Mouse (Mus musculus) cerebellum, postnatal 14 days (tissue): ENCODE measurements around the gene Plekhj1.

ENCODE experiments used
- DNase-seq, 2 experiments: peaks; one replicate each; pipeline ENCODE4 v3.0.0; 2021; ENCODE audit warnings: mixed read lengths in 2 of 2

The Plekhj1 gene

GRCm38 (mm10) chr10:80776358-80776869, 22.0 kb downstream of the Plekhj1 start:
- DNase-seq: peak in 1 of 2 experiments; percentile 27

GRCm38 (mm10) chr10:80775731-80776130, 22.7 kb downstream of the Plekhj1 start:
- DNase-seq: peak; percentile 76 to 83

GRCm38 (mm10) chr10:80774981-80775380, 23.4 kb downstream of the Plekhj1 start:
- DNase-seq: peak in 1 of 2 experiments; percentile 61

- DNase-seq: peak; percentile 97 to 98
Observed at GRCm38 (mm10) chr10:80774549-80774948, 23.9 kb downstream of the Plekhj1 start.

GRCm38 (mm10) chr10:80773816-80774215, 24.6 kb downstream of the Plekhj1 start:
- peak in 1 of 2 experiments; percentile 45 for DNase-seq

- no peak for DNase-seq
Observed at GRCm38 (mm10) chr10:80768365-80768764, 30.1 kb downstream of the Plekhj1 start.

- DNase-seq: no peak
Observed at GRCm38 (mm10) chr10:80766161-80766815, 32.1 kb downstream of the Plekhj1 start.

- DNase-seq: no peak
Observed at GRCm38 (mm10) chr10:80765746-80766145, 32.7 kb downstream of the Plekhj1 start.

- no peak for DNase-seq
Observed at GRCm38 (mm10) chr10:80763502-80763901, 34.9 kb downstream of the Plekhj1 start.

- no peak for DNase-seq
Observed at GRCm38 (mm10) chr10:80761821-80762220, 36.6 kb downstream of the Plekhj1 start.

- peak; percentile 61 to 74 for DNase-seq
Observed at GRCm38 (mm10) chr10:80760596-80761524, 37.6 kb downstream of the Plekhj1 start.

GRCm38 (mm10) chr10:80758651-80759050, 39.8 kb downstream of the Plekhj1 start:
- DNase-seq: no peak

GRCm38 (mm10) chr10:80757717-80758116, 40.7 kb downstream of the Plekhj1 start:
- peak; percentile 54 to 69 for DNase-seq

- DNase-seq: peak; percentile 54 to 61
Observed at GRCm38 (mm10) chr10:80756967-80757366, 41.5 kb downstream of the Plekhj1 start.

GRCm38 (mm10) chr10:80756509-80756908, 41.9 kb downstream of the Plekhj1 start:
- DNase-seq: no peak

- peak in 1 of 2 experiments; percentile 29 for DNase-seq
Observed at GRCm38 (mm10) chr10:80756099-80756498, 42.3 kb downstream of the Plekhj1 start.

- DNase-seq: no peak
Observed at GRCm38 (mm10) chr10:80755291-80756015, 43.0 kb downstream of the Plekhj1 start.

GRCm38 (mm10) chr10:80754594-80755290, 43.7 kb downstream of the Plekhj1 start, which contains the start of gene Dot1l:
Gene Dot1l (plus strand): TSS chr10:80755206.
- peak; percentile 99 to 100 for DNase-seq

GRCm38 (mm10) chr10:80752079-80752625, 46.3 kb downstream of the Plekhj1 start:
- DNase-seq: peak; percentile 57 to 81

- DNase-seq: peak; percentile 44 to 46
Observed at GRCm38 (mm10) chr10:80751188-80751832, 47.1 kb downstream of the Plekhj1 start.

- no peak for DNase-seq
Observed at GRCm38 (mm10) chr10:80748609-80749008, 49.8 kb downstream of the Plekhj1 start.
